Mouse (Mus musculus) hindbrain, embryonic 15.5 days (tissue): Measurements from ENCODE around the gene Med11. TPM values are rescaled to one million over a fixed set of nuclear protein-coding genes. Genes with fewer than 3 reads are reported as not detected.
A peak's percentile ranks its signal among the peaks of the same experiment; 100 is the strongest.

Source experiments
- ATAC-seq: fragments of 200-750 bp; cut with Nextera tagmentation; 2 replicates; pipeline ENCODE4 v1.8.0; 2017; ENCODE audit warnings: low read depth, moderate number of reproducible peaks, moderate TSS enrichment; ENCODE audit not compliant: low FRiP score
- H3K27ac ChIP-seq: fragments of 300-500 bp; sonication (generic); replicated peaks from 2 replicates; pipeline ENCODE4 v1.5.1; 2015; ENCODE audit warnings: mild to moderate bottlenecking, inconsistent platforms
- H3K27me3 ChIP-seq: fragments of 300-500 bp; sonication (generic); 2 replicates; pipeline ENCODE4 v1.6.1; 2015; ENCODE audit warnings: control low read depth, inconsistent platforms
- H3K36me3 ChIP-seq: fragments of 300-500 bp; sonication (generic); 2 replicates; pipeline ENCODE4 v1.6.1; 2015; ENCODE audit warnings: control low read depth, inconsistent platforms
- H3K4me1 ChIP-seq: fragments of 300-500 bp; sonication (generic); replicated peaks from 2 replicates; pipeline ENCODE4 v1.6.1; 2015; ENCODE audit warnings: control low read depth, inconsistent platforms
- H3K4me2 ChIP-seq: fragments of 300-500 bp; sonication (generic); 2 replicates; pipeline ENCODE4 v1.6.1; 2015; ENCODE audit warnings: moderate library complexity, mild to moderate bottlenecking, inconsistent platforms
- H3K4me3 ChIP-seq: fragments of 300-500 bp; sonication (generic); 2 replicates; pipeline ENCODE4 v1.5.1; 2015; ENCODE audit warnings: mild to moderate bottlenecking, inconsistent platforms
- H3K9ac ChIP-seq: fragments of 300-500 bp; sonication (generic); 2 replicates; pipeline ENCODE4 v1.6.1; 2015; ENCODE audit warnings: inconsistent platforms
- H3K9me3 ChIP-seq: fragments of 300-500 bp; sonication (generic); 2 replicates; pipeline ENCODE4 v1.6.1; 2016; ENCODE audit warnings: control low read depth, inconsistent platforms
- WGBS: fragments of 180-500 bp; shearing (Covaris S2); methylation state at CpG from one replicate; pipeline ENCODE4 v1.1.7; 2015; 5-methylcytosine and 5-hydroxymethylcytosine counted together
- polyA plus RNA-seq: library from polyadenylated mRNA; unstranded; fragments of >200 nt; fragmentation: Nextera tagmentation; extraction: Ambion mirVana; gene quantifications from 2 replicates; pipeline ENCODE4 v1.2.1, GENCODE M21; 2015

Gene Med11
- polyA plus RNA-seq, 1 experiment from 2014 or later = 45.6 TPM

DNA sequence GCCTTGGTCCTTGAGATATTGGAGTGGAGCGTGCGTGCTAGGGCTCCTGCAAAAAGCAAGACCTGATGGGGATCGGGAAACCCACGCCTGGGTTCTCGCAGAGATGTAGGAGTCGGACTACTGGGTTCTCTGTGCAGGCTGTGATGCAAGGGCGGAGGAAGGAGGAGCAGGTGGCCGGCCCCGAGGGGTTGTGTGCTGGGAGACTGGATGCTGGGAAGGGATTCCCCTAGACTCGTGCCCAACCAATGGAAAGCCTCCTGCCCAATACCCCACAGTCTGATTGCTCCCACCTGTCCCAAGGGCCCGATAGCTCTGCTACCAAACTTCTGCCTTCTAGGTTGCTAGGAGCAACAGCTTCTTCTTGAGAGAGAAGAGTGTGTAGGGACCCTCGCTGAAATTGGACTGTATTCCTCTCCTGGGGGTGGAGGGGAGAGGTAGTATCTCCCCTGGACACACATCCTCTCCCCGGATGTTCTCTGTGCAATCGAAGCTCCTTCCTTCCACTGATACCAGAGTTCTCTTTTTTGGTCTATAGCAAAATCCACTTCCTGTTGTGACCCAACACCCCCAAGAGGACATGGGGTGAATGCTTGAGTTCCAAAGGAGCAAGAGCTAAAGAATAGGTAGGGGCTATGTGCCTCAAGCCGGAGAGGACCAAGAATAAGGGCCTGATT, 18.7 kb upstream of the Med11 start:
- peak overlapping the region; percentile 93 for H3K27ac ChIP-seq
- no peak; the same call in none of the 2 replicates for ATAC-seq

DNA sequence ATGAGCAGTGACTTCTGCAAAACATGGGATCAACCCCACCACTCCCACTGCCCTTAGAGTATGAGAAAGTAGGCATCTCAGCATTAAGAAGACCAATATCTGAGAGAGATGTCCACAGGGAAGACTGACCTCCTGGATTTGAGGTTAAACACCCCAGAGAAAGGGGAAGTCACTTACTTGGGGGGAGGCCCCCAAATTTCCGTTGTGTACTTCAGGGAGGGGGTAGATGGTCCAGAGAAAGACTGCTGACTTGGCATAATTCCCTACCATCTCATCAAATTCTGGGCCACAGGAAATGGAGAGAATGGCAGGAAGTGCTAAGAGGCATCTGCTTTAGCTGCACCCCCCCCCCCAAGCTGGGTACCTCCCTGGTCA, 18.2 kb upstream of the Med11 start:
- Histone ChIP-seq H3K9me3 (no peaks in the 10 kb centered on the region), H3K4me1 (peaks cover 36% of the 10 kb centered on the region), H3K27ac (no peak overlapping the region), H3K4me3 (peak overlapping the region; percentile 82), H3K9ac (peak overlapping the region; percentile 90), H3K27me3 (no peaks in the 10 kb centered on the region), H3K4me2 (peak overlapping the region; percentile 78), H3K36me3 (peaks cover 25% of the 10 kb centered on the region)
- no peak for ATAC-seq
- 67% methylated on average over 1 of the region's 1 CpGs for WGBS

More for the DNA sequence above, 18.7 kb upstream of the Med11 start:
- WGBS = 6% methylated on average over 15 of the region's 15 CpGs
- peak overlapping the region; percentile 82 for H3K4me3 ChIP-seq
- H3K36me3 ChIP-seq = peaks cover 20% of the 10 kb centered on the region
- H3K4me1 ChIP-seq = peaks cover 36% of the 10 kb centered on the region
- no peaks in the 10 kb centered on the region for H3K27me3 ChIP-seq
- H3K9me3 ChIP-seq = no peaks in the 10 kb centered on the region
- H3K9ac ChIP-seq = peak overlapping the region; percentile 90
- H3K4me2 ChIP-seq = peak overlapping the region; percentile 78

DNA sequence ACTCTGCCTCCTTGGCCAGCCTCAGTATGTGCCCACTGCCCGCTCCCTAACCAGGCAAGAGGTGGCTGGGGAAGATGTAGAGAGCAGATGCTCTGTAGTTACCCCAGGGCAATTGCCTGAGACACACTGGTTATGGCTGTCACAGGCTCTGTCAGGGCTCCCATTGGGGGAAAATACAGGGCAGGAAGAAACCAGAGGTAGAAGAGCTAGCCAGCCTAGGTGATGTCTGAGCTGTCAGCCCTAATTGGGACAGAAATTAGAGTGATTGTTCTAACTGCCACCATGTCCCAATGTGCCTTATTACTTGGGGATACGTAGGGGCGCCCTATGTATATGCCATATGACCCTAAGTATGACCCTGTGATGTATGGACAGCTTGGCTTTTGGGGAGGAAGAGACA, 17.8 kb upstream of the Med11 start:
- Histone ChIP-seq H3K4me1 (peaks cover 36% of the 10 kb centered on the region), H3K27ac (no peak overlapping the region), H3K4me2 (peak overlapping the region; percentile 78), H3K4me3 (peak overlapping the region; percentile 82), H3K36me3 (peaks cover 29% of the 10 kb centered on the region), H3K27me3 (no peaks in the 10 kb centered on the region), H3K9ac (peak overlapping the region; percentile 90), H3K9me3 (no peaks in the 10 kb centered on the region)
- 93% methylated on average over 3 of the region's 3 CpGs for WGBS
- ATAC-seq = no peak

DNA sequence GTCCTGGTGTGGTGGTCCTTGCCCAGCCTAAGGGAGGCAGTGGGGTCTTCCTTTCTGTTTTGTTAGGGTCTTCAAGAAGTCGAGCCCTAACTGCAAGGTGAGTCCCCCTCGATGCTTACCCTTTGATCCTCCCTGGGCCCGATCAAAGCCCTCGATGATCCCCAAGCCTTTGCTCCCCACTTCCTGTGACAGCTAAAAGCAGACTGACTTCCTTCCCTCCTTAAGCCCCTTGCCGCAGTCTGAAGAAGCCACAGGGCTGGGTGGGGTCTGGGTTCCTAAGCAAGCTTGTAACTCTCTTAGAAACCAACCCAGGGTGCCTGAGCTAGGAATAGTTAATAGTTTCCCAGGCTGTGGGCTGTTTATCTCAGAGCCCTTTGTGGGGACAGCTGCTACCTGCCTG, 16.2 kb upstream of the Med11 start:
- no peak overlapping the region for H3K9ac ChIP-seq
- ATAC-seq = no peak

DNA sequence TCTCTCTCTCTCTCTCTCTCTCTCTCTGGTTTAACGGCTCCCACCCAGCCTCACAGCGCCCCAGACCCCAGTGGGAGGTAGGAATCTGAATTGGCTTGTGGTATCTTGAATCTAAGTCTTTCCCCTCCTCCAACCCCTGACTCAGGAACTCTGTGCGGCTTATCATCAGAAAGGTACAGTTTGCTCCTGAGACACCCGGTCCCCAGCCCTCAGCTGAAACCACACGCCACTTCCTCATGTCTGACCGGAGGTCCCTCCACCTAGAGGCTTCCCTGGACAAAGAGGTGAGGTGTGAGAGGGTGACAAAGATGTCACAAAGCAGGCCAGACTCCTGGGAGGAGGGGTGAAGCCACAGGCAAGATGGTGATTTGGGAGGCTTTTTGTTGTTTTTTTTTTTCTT, 14.3 kb upstream of the Med11 start:
- peaks cover 56% of the 10 kb centered on the region for H3K36me3 ChIP-seq
- 95% methylated on average over 6 of the region's 6 CpGs for WGBS
- ATAC-seq = no peak

More for the DNA sequence above, 16.2 kb upstream of the Med11 start:
- peaks cover 44% of the 10 kb centered on the region for H3K36me3 ChIP-seq
- no peak overlapping the region for H3K27ac ChIP-seq
- no peak overlapping the region for H3K4me2 ChIP-seq
- no peaks in the 10 kb centered on the region for H3K27me3 ChIP-seq
- WGBS = 75% methylated on average over 5 of the region's 5 CpGs
- H3K4me3 ChIP-seq = no peak overlapping the region
- H3K9me3 ChIP-seq = no peaks in the 10 kb centered on the region
- peaks cover 35% of the 10 kb centered on the region for H3K4me1 ChIP-seq

DNA sequence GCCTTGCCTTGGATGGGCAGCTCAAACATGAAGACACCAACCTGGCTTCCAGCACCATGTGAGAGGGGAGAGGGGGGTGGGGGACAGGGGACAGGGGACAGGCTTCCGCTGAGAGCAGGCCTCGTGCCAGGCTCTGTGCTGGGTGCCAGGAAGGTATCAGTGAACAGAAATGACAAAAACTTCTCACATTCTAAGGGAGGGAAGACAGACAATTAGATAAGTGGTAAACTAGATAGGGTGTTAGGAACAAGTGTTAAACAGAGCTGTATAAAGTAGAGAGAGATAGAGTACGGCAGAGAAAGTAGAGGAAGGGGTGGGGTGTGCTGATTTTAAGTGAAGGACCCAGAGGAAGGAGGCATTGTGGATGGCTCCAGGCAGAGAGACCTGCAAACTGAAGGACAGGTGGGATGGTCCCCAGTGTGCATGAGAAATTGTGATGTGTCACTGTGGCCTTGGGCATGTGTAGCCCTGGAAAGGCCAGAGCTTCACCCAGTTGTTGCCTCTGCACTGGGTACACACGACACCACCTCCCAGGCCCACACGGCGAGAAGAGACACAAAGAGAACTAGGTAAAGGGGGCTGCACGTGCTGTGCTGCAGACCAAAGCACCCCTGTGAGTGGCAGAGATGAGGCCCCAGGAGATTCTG, 12.9 kb upstream of the Med11 start:
- WGBS = 94% methylated on average over 7 of the region's 7 CpGs
- Histone ChIP-seq H3K9me3 (no peaks in the 10 kb centered on the region), H3K4me3 (no peak overlapping the region), H3K27ac (no peak overlapping the region), H3K36me3 (peaks cover 58% of the 10 kb centered on the region), H3K9ac (no peak overlapping the region), H3K27me3 (no peaks in the 10 kb centered on the region), H3K4me1 (peaks cover 14% of the 10 kb centered on the region), H3K4me2 (no peak overlapping the region)
- no peak for ATAC-seq

More for the DNA sequence above, 14.3 kb upstream of the Med11 start:
- Histone ChIP-seq H3K9me3 (no peaks in the 10 kb centered on the region), H3K4me3 (no peak overlapping the region), H3K4me2 (no peak overlapping the region), H3K27me3 (no peaks in the 10 kb centered on the region), H3K9ac (no peak overlapping the region), H3K4me1 (peaks cover 23% of the 10 kb centered on the region), H3K27ac (no peak overlapping the region)

DNA sequence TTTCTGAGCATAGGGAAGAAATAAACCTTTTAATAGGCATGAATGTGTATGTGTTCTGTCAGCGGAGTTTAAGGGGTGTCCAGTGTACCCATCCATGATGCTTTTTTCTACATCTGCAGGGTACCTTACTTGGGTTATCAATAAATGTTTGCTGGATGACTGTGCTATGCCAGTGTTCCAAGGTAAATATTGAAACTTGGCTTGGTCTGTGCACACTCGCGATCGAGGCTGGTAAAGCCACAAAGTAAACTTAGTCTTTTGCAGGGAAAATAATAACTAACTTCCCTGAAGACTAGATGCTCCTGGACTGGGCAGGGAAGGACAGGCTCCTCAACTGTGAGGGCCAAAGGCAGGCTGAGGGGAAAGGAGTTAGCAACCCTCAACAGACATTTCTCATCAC, 11.1 kb upstream of the Med11 start:
- peaks cover 58% of the 10 kb centered on the region for H3K36me3 ChIP-seq
- ATAC-seq = no peak

DNA sequence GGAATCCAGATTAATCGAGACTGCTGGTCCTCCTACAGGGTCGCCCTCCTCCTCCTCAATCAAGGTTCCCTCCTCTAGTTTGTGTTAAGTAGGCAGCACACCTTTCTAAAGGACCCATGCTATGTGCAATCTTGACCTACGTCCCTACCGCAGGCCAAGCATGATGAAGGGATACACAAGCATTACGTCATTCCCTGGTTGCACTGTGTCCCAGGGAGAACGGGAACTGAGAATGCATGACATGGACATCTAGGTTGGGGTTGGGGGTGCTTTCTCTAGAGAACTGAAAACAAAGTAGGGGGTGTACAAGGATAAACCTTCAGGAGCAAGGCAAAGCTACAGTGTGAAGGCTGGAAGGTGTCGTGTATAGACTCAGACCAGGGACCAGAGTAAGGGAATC, 9.8 kb upstream of the Med11 start:
- 93% methylated on average over 7 of the region's 7 CpGs for WGBS
- Histone ChIP-seq H3K27ac (no peak overlapping the region), H3K4me1 (no peaks in the 10 kb centered on the region), H3K9ac (no peak overlapping the region), H3K9me3 (no peaks in the 10 kb centered on the region), H3K4me2 (no peak overlapping the region), H3K4me3 (no peak overlapping the region), H3K27me3 (no peaks in the 10 kb centered on the region), H3K36me3 (peaks cover 48% of the 10 kb centered on the region)
- ATAC-seq = no peak

More for the DNA sequence above, 11.1 kb upstream of the Med11 start:
- Histone ChIP-seq H3K27ac (no peak overlapping the region), H3K4me1 (no peaks in the 10 kb centered on the region), H3K4me2 (no peak overlapping the region), H3K4me3 (no peak overlapping the region), H3K9me3 (no peaks in the 10 kb centered on the region), H3K27me3 (no peaks in the 10 kb centered on the region), H3K9ac (no peak overlapping the region)
- WGBS = 97% methylated on average over 4 of the region's 4 CpGs

DNA sequence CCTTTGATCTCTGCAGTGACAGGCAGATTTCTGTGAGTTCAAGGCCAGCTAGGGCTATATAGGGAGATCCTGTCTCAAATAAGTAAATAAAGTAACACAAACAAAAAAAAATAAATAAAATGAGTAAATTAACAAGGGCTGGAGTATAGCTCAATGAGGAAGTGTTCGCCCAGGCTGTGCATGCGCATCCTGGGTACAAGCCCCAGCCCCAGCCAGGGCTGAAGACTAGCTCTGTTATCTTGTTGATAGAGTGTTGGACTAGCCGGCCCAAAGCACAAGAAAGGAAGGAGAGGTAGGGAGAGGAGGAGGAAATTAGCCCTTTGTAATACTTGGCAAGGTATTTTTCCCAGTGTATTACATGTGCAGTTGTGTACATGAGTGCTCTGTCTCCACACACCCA, 7.8 kb upstream of the Med11 start:
- Histone ChIP-seq H3K4me3 (no peak overlapping the region), H3K4me1 (no peaks in the 10 kb centered on the region), H3K27me3 (no peaks in the 10 kb centered on the region), H3K36me3 (peaks cover 29% of the 10 kb centered on the region), H3K4me2 (no peak overlapping the region), H3K9ac (no peak overlapping the region), H3K9me3 (no peaks in the 10 kb centered on the region), H3K27ac (no peak overlapping the region)
- WGBS = 88% methylated on average over 3 of the region's 3 CpGs
- no peak for ATAC-seq

DNA sequence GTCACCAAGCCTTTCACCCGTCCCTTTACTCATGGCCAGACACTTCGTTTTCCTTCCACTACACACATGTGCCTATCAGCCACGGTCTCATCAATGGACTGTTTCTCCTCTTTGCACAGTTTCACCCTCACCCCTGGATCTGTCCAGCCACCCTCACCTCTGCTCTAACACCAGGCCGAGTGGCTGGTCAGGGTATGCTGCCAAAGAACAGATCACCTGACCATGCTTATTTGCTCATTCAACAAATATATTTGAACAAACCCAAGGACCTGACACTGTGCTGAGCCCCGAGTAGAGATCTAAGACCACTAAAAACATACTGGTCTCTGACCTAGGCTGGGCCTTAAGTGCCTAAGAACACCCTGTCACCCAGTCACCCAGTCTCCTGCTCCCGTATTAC, 7.1 kb upstream of the Med11 start:
- no peaks in the 10 kb centered on the region for H3K27me3 ChIP-seq
- H3K4me3 ChIP-seq = no peak overlapping the region
- H3K27ac ChIP-seq = no peak overlapping the region
- H3K4me1 ChIP-seq = no peaks in the 10 kb centered on the region
- ATAC-seq = no peak
- no peak overlapping the region for H3K9ac ChIP-seq
- peaks cover 22% of the 10 kb centered on the region for H3K36me3 ChIP-seq
- no peak overlapping the region for H3K4me2 ChIP-seq
- H3K9me3 ChIP-seq = no peaks in the 10 kb centered on the region
- WGBS = 84% methylated on average over 6 of the region's 6 CpGs

DNA sequence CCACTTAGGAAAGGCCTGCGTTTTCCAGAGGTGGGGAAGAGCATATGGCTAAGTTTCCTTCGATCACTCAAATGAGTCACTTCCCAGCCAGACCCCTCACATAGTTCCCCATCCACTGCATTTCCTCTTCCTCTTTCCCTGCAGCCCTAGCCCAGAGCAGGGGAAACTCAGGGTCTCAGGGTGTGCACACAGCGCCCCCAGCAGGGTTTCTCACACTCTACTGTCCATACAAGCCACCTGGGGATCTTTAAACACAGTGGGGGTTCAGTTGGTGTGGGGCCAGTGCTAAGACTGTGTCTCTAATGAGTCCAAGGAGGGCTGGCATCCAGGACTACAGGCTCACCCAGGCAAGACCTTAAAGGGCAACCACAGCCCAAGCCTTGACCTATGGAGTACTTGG, 5.0 kb upstream of the Med11 start:
- 48% methylated on average over 3 of the region's 3 CpGs for WGBS
- Histone ChIP-seq H3K9ac (no peak overlapping the region), H3K4me2 (no peak overlapping the region), H3K27ac (no peak overlapping the region), H3K9me3 (no peaks in the 10 kb centered on the region), H3K27me3 (no peaks in the 10 kb centered on the region), H3K4me3 (no peak overlapping the region), H3K36me3 (0 out of 2 replicates have a peak, but pooled peaks cover 9% of the 10 kb centered on the region), H3K4me1 (0 out of 2 replicates have a peak, but pooled peaks cover 3% of the 10 kb centered on the region)
- ATAC-seq = no peak

DNA sequence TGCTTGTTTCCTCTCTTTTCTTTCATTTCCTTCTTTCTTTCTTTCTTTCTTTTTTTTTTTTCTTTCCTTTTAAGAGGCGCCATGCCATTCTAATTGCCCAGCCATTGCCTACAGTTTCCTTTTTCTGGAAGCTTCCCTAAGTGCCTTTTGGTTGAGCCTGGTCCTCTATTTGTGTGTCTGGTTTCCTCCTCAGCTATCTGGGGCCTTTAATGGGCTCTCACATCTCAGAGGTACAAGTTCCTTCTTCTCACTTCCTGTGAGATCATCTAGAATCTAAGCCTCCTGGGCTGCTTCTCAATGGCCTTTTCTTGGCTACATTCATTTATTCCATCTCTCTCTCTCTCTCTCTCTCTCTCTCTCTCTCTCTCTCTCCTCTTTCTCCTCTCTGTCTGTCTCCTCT, 4.3 kb upstream of the Med11 start:
- Histone ChIP-seq H3K27me3 (no peaks in the 10 kb centered on the region), H3K4me1 (peaks cover 5% of the 10 kb centered on the region; the same call in 1 of the 2 replicates), H3K9ac (no peak overlapping the region), H3K4me3 (no peak overlapping the region), H3K9me3 (no peaks in the 10 kb centered on the region), H3K27ac (no peak overlapping the region), H3K4me2 (no peak overlapping the region), H3K36me3 (0 out of 2 replicates have a peak, but pooled peaks cover 3% of the 10 kb centered on the region)
- 87% methylated on average over 1 of the region's 1 CpGs for WGBS
- ATAC-seq = no peak
